Mouse (Mus musculus): ENCODE measurements around the gene Usp24. TPM values are rescaled to one million over a fixed set of nuclear protein-coding genes. Genes with fewer than 3 reads are reported as not detected.

Usp24 gene
- polyA plus RNA-seq (2011; ENCODE audit: insufficient read depth, insufficient read length, low read depth, missing spikeins), result 62.7 and 64.0 TPM in 2 replicates

GRCm38 (mm10) chr4:106315921-106316350 lies at the start of gene Usp24:
TSS of gene Usp24 (plus strand) at chr4:106316213.
- H3K4me3 ChIP-seq (ENCODE audit: low read depth, low read length), result peak within 1 kb of the TSS; percentile 95
- H3K9ac ChIP-seq (ENCODE audit: low read depth, poor library complexity, severe bottlenecking), result peak within 1 kb of the TSS; percentile 97
- H3K4me1 ChIP-seq (ENCODE audit: control insufficient read depth, insufficient read depth, low read length), result peaks cover 3% of the 10 kb centered on the region
- TF ChIP-seq CTCF (IDR thresholded peaks at IDR 0.05; ENCODE audit: low read depth, low read length) (no peak), POLR2A (IDR thresholded peaks at IDR 0.05; ENCODE audit: insufficient read depth, low read length) (peak; percentile 23)
- H3K27ac ChIP-seq (ENCODE audit: insufficient read depth, low read length), result peak within 1 kb of the TSS; percentile 59
- no peaks in the 10 kb centered on the region for H3K27me3 ChIP-seq (ENCODE audit: control insufficient read depth, insufficient read depth, low read length, poor library complexity, severe bottlenecking)
- H3K9me3 ChIP-seq (replicated peaks; ENCODE audit: control insufficient read depth, insufficient read depth, low read length, poor library complexity, severe bottlenecking), result no peaks in the 10 kb centered on the region
- H3K36me3 ChIP-seq (ENCODE audit: control insufficient read depth, insufficient read depth, low read length, poor library complexity, severe bottlenecking), result peaks cover 4% of the 10 kb centered on the region; the same call in 1 of the 2 replicates

DNA sequence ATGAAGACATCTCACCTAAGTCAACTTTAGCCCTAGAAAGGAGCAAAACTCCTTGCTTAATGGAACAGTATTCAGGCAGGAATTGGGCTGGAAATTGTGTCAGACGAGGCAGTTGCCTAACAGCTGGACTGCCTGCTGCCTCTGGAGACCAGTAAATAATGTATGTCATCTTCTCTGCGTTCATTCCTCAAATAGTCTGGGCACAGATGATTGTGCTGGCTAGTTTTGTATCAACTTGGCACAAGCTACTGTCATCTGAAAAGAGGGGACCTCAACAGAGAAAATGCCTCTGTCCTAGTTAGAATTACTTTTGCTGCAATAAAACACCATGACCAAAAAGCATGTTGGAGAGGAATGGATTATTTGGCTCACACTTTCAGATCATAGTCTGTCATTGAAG lies 39.1 kb upstream of the Usp24 start:
- no peaks in the 10 kb centered on the region for H3K9me3 ChIP-seq (replicated peaks; ENCODE audit: control insufficient read depth, insufficient read depth, low read length, poor library complexity, severe bottlenecking)
- H3K4me3 ChIP-seq (ENCODE audit: low read depth, low read length), result no peak overlapping the region
- H3K27me3 ChIP-seq (ENCODE audit: control insufficient read depth, insufficient read depth, low read length, poor library complexity, severe bottlenecking), result no peaks in the 10 kb centered on the region
- H3K27ac ChIP-seq (ENCODE audit: insufficient read depth, low read length), result no peak overlapping the region
- TF ChIP-seq POLR2A (IDR thresholded peaks at IDR 0.05; ENCODE audit: insufficient read depth, low read length) (no peak), EP300 (IDR thresholded peaks at IDR 0.05; ENCODE audit: insufficient read depth, low read depth, low read length) (no peak), CTCF (IDR thresholded peaks at IDR 0.05; ENCODE audit: low read depth, low read length) (no peak)
- H3K4me1 ChIP-seq (ENCODE audit: control insufficient read depth, insufficient read depth, low read length), result no peaks in the 10 kb centered on the region
- H3K9ac ChIP-seq (ENCODE audit: low read depth, poor library complexity, severe bottlenecking), result no peak overlapping the region
- H3K36me3 ChIP-seq (ENCODE audit: control insufficient read depth, insufficient read depth, low read length, poor library complexity, severe bottlenecking), result no peaks in the 10 kb centered on the region

GRCm38 (mm10) chr4:106279177-106279576 lies 36.8 kb upstream of the Usp24 start:
- no peaks in the 10 kb centered on the region for H3K27me3 ChIP-seq (ENCODE audit: control insufficient read depth, insufficient read depth, low read length, poor library complexity, severe bottlenecking)
- H3K4me3 ChIP-seq (ENCODE audit: low read depth, low read length), result no peak overlapping the region
- H3K9ac ChIP-seq (ENCODE audit: low read depth, poor library complexity, severe bottlenecking), result no peak overlapping the region
- H3K4me1 ChIP-seq (ENCODE audit: control insufficient read depth, insufficient read depth, low read length), result no peaks in the 10 kb centered on the region
- H3K27ac ChIP-seq (ENCODE audit: insufficient read depth, low read length), result no peak overlapping the region
- TF ChIP-seq POLR2A (IDR thresholded peaks at IDR 0.05; ENCODE audit: insufficient read depth, low read length) (no peak), EP300 (IDR thresholded peaks at IDR 0.05; ENCODE audit: insufficient read depth, low read depth, low read length) (no peak), CTCF (IDR thresholded peaks at IDR 0.05; ENCODE audit: low read depth, low read length) (no peak)
- no peaks in the 10 kb centered on the region for H3K9me3 ChIP-seq (replicated peaks; ENCODE audit: control insufficient read depth, insufficient read depth, low read length, poor library complexity, severe bottlenecking)
- no peaks in the 10 kb centered on the region for H3K36me3 ChIP-seq (ENCODE audit: control insufficient read depth, insufficient read depth, low read length, poor library complexity, severe bottlenecking)

- Histone ChIP-seq H3K27ac (ENCODE audit: insufficient read depth, low read length) (no peak overlapping the region), H3K9ac (ENCODE audit: low read depth, poor library complexity, severe bottlenecking) (no peak overlapping the region), H3K9me3 (replicated peaks; ENCODE audit: control insufficient read depth, insufficient read depth, low read length, poor library complexity, severe bottlenecking) (no peaks in the 10 kb centered on the region), H3K4me3 (ENCODE audit: low read depth, low read length) (no peak overlapping the region), H3K36me3 (ENCODE audit: control insufficient read depth, insufficient read depth, low read length, poor library complexity, severe bottlenecking) (no peaks in the 10 kb centered on the region), H3K27me3 (ENCODE audit: control insufficient read depth, insufficient read depth, low read length, poor library complexity, severe bottlenecking) (no peaks in the 10 kb centered on the region), H3K4me1 (ENCODE audit: control insufficient read depth, insufficient read depth, low read length) (no peaks in the 10 kb centered on the region)
- TF ChIP-seq EP300 (IDR thresholded peaks at IDR 0.05; ENCODE audit: insufficient read depth, low read depth, low read length) (no peak), POLR2A (IDR thresholded peaks at IDR 0.05; ENCODE audit: insufficient read depth, low read length) (no peak), CTCF (IDR thresholded peaks at IDR 0.05; ENCODE audit: low read depth, low read length) (no peak)
Observed at GRCm38 (mm10) chr4:106281128-106281491, 34.9 kb upstream of the Usp24 start.

- TF ChIP-seq EP300 (IDR thresholded peaks at IDR 0.05; ENCODE audit: insufficient read depth, low read depth, low read length) (no peak), POLR2A (IDR thresholded peaks at IDR 0.05; ENCODE audit: insufficient read depth, low read length) (no peak), CTCF (IDR thresholded peaks at IDR 0.05; ENCODE audit: low read depth, low read length) (no peak)
- no peaks in the 10 kb centered on the region for H3K4me1 ChIP-seq (ENCODE audit: control insufficient read depth, insufficient read depth, low read length)
- no peak overlapping the region for H3K4me3 ChIP-seq (ENCODE audit: low read depth, low read length)
- H3K27ac ChIP-seq (ENCODE audit: insufficient read depth, low read length), result no peak overlapping the region
- H3K9me3 ChIP-seq (replicated peaks; ENCODE audit: control insufficient read depth, insufficient read depth, low read length, poor library complexity, severe bottlenecking), result no peaks in the 10 kb centered on the region
- no peaks in the 10 kb centered on the region for H3K36me3 ChIP-seq (ENCODE audit: control insufficient read depth, insufficient read depth, low read length, poor library complexity, severe bottlenecking)
- no peaks in the 10 kb centered on the region for H3K27me3 ChIP-seq (ENCODE audit: control insufficient read depth, insufficient read depth, low read length, poor library complexity, severe bottlenecking)
- no peak overlapping the region for H3K9ac ChIP-seq (ENCODE audit: low read depth, poor library complexity, severe bottlenecking)
Observed at GRCm38 (mm10) chr4:106281492-106282122, 34.4 kb upstream of the Usp24 start.

DNA sequence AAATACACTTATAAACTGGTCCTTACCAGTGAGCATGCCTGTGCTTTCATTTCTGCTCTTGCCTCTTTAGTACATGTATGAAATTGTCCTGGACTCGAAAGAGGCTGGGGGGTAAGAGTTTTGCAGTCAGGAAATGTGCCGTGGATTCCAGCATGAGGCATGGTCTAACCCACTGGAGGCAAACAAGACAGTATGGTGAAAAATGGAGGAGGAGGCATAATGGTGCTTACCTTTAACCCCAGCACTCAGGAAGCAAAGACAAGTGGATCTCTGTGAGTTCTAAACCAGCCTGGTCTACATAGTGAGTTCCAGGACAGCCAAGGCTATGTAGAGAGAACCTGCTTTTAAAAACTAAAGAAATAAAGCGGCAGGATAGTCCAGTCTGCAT lies 33.9 kb upstream of the Usp24 start:
- TF ChIP-seq CTCF (IDR thresholded peaks at IDR 0.05; ENCODE audit: low read depth, low read length), result no peak
- no peak overlapping the region for H3K9ac ChIP-seq (ENCODE audit: low read depth, poor library complexity, severe bottlenecking)
- no peaks in the 10 kb centered on the region for H3K27me3 ChIP-seq (ENCODE audit: control insufficient read depth, insufficient read depth, low read length, poor library complexity, severe bottlenecking)
- H3K36me3 ChIP-seq (ENCODE audit: control insufficient read depth, insufficient read depth, low read length, poor library complexity, severe bottlenecking), result no peaks in the 10 kb centered on the region
- H3K4me3 ChIP-seq (ENCODE audit: low read depth, low read length), result no peak overlapping the region
- H3K27ac ChIP-seq (ENCODE audit: insufficient read depth, low read length), result no peak overlapping the region
- no peaks in the 10 kb centered on the region for H3K4me1 ChIP-seq (ENCODE audit: control insufficient read depth, insufficient read depth, low read length)
- H3K9me3 ChIP-seq (replicated peaks; ENCODE audit: control insufficient read depth, insufficient read depth, low read length, poor library complexity, severe bottlenecking), result no peaks in the 10 kb centered on the region
